Mouse (Mus musculus) heart, embryonic 11.5 days (tissue): Measurements from ENCODE around the gene Notch2. TPM values are rescaled to one million over a fixed set of nuclear protein-coding genes. Genes with fewer than 3 reads are reported as not detected.
A peak's percentile ranks its signal among the peaks of the same experiment; 100 is the strongest.

Experiments used
- ATAC-seq: fragments of 200-750 bp; cut with Nextera tagmentation; replicated peaks from 2 replicates; pipeline ENCODE4 v1.8.0; 2017; ENCODE audit warnings: moderate library complexity; ENCODE audit not compliant: insufficient number of reproducible peaks, low FRiP score, low TSS enrichment
- H3K27ac ChIP-seq: fragments of 300-500 bp; sonication (generic); 2 replicates; pipeline ENCODE4 v1.5.1; 2014; ENCODE audit warnings: mild to moderate bottlenecking, low read depth, low read length
- H3K27me3 ChIP-seq: fragments of 300-500 bp; sonication (generic); 2 replicates; pipeline ENCODE4 v1.6.1; 2014; ENCODE audit warnings: mild to moderate bottlenecking, low read length, mixed read lengths; ENCODE audit not compliant: control insufficient read depth, insufficient read depth
- H3K36me3 ChIP-seq: fragments of 300-500 bp; sonication (generic); 2 replicates; pipeline ENCODE4 v1.6.1; 2014; ENCODE audit warnings: mild to moderate bottlenecking, low read length, moderate library complexity, mixed read lengths; ENCODE audit not compliant: control insufficient read depth, insufficient read depth
- H3K4me1 ChIP-seq: fragments of 300-500 bp; sonication (generic); 2 replicates; pipeline ENCODE4 v1.6.1; 2014; ENCODE audit warnings: low read length; ENCODE audit not compliant: control insufficient read depth, insufficient read depth
- H3K4me2 ChIP-seq: fragments of 300-500 bp; sonication (generic); 2 replicates; pipeline ENCODE4 v1.6.1; 2014; ENCODE audit warnings: mild to moderate bottlenecking, moderate library complexity
- H3K4me3 ChIP-seq: fragments of 300-500 bp; sonication (generic); 2 replicates; pipeline ENCODE4 v1.5.1; 2014; ENCODE audit warnings: low read depth, low read length
- H3K9ac ChIP-seq: fragments of 300-500 bp; sonication (generic); 2 replicates; pipeline ENCODE4 v1.6.1; 2014; ENCODE audit warnings: mild to moderate bottlenecking, low read depth, low read length, moderate library complexity
- H3K9me3 ChIP-seq: fragments of 300-500 bp; sonication (generic); replicated peaks from 2 replicates; pipeline ENCODE4 v1.6.1; 2016; ENCODE audit warnings: low read length; ENCODE audit not compliant: control insufficient read depth
- WGBS: fragments of 180-500 bp; shearing (Covaris S2); extraction: QIAGEN DNeasy Blood & Tissue Kit; methylation state at CpG from one replicate; pipeline ENCODE4 v1.1.7; 2014; ENCODE audit not compliant: insufficient replicate concordance; 5-methylcytosine and 5-hydroxymethylcytosine counted together
- polyA plus RNA-seq: library from polyadenylated mRNA; unstranded; fragments of >200 nt; fragmentation: Nextera tagmentation; extraction: Ambion mirVana; gene quantifications from 2 replicates; pipeline ENCODE4 v1.2.1, GENCODE M21; 2014

Notch2 gene
- polyA plus RNA-seq, 1 experiment from 2014 or later: 12.5 TPM

DNA sequence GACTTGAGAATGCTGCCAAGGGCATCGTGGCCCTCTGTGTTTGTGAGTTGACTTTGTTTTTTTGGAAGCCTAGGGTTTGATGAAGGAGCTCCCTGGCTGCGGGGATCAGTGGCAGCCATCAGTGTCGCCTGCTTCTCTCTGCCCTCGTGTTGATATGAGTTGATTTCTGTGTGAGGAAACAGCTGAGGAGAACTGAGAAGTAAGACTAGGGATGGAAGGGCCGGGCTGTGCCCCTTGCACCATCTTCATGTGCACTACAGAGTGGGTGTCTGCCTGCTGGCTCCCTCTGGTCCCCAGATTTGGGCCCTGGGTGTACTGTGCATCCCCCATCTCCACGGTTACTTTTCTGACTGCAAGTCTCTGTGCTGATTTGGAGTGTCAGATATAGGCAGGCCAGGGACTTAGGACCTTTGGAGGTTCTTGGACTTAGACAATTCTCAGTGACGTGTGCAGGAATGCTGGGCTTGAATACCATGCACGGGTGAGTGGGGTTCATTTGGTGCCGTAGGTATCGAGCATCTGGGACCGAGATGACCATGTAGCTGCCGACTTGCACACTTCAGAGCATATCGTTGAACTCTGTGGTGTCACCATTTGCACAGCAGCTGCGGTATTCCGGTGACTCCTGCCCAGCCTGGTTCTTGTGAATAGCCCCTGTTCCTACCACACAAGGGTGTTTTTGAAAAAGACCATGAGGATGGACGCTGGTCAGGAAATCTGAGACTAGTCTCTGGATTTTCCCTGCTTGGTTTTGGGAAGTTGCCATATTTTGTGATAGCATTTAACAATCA lies 26.5 kb downstream of the Notch2 start:
- H3K4me2 ChIP-seq: no peak overlapping the region
- no peak overlapping the region for H3K27ac ChIP-seq
- no peak overlapping the region for H3K4me3 ChIP-seq

DNA sequence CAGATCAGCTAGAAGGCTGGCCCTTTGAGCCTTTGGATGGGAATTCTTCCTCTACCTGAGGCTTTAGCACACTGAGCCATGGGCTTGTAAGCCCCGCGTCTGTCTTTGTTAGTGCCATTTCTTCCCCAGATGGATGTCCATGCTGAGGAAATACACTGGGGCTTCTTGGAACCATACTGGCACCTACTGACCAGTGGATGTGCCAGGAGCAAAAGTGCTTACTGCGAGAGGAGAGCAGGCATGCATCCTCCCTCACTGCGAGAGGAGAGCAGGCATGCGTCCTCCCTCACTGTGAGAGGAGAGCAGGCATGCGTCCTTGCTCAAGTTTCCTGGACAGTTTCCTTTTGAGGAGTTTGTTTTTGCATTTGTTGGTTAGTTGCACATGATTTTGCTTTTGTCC lies 27.5 kb downstream of the Notch2 start:
- H3K27ac ChIP-seq: no peak overlapping the region
- 76% methylated on average over 6 of the region's 6 CpGs for WGBS
- H3K27me3 ChIP-seq: no peaks in the 10 kb centered on the region
- no peaks in the 10 kb centered on the region for H3K36me3 ChIP-seq
- H3K9me3 ChIP-seq: no peaks in the 10 kb centered on the region
- no peak overlapping the region for H3K4me2 ChIP-seq
- no peak overlapping the region for H3K9ac ChIP-seq
- H3K4me1 ChIP-seq: peaks cover 39% of the 10 kb centered on the region
- no peak for ATAC-seq
- H3K4me3 ChIP-seq: no peak overlapping the region

More for the DNA sequence above, 26.5 kb downstream of the Notch2 start:
- no peak for ATAC-seq
- 64% methylated on average over 16 of the region's 16 CpGs for WGBS
- Histone ChIP-seq H3K36me3 (no peaks in the 10 kb centered on the region), H3K27me3 (no peaks in the 10 kb centered on the region), H3K9ac (no peak overlapping the region), H3K9me3 (no peaks in the 10 kb centered on the region), H3K4me1 (peaks cover 42% of the 10 kb centered on the region)

DNA sequence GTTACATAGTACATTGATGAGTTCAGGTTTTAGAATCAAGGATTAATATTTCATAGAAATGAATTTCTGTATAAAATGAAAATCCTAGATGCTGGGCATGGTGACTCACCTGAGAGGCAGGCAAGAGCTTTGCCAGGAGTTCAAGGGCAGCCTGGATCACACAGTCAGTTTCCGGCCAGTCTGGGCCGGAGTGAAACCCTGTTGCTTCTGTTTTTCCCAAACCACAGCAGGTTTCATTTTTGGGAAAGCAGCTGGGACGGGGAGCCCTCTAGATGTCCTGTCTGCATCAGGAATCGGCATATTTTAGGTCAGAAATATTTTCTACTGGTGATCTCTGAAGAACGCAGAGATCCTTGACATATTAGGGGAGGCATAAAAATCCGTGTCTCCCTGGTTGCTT lies 29.0 kb downstream of the Notch2 start:
- H3K27ac ChIP-seq: peak overlapping the region; percentile 69; the same call in 1 of the 2 replicates
- no peak overlapping the region; the same call in 1 of the 2 replicates for H3K9ac ChIP-seq
- H3K4me2 ChIP-seq: peak overlapping the region; percentile 37
- H3K36me3 ChIP-seq: no peaks in the 10 kb centered on the region
- H3K4me3 ChIP-seq: no peak overlapping the region
- 71% methylated on average over 6 of the region's 6 CpGs for WGBS
- H3K27me3 ChIP-seq: no peaks in the 10 kb centered on the region
- ATAC-seq: no peak
- H3K9me3 ChIP-seq: no peaks in the 10 kb centered on the region
- H3K4me1 ChIP-seq: peaks cover 43% of the 10 kb centered on the region

DNA sequence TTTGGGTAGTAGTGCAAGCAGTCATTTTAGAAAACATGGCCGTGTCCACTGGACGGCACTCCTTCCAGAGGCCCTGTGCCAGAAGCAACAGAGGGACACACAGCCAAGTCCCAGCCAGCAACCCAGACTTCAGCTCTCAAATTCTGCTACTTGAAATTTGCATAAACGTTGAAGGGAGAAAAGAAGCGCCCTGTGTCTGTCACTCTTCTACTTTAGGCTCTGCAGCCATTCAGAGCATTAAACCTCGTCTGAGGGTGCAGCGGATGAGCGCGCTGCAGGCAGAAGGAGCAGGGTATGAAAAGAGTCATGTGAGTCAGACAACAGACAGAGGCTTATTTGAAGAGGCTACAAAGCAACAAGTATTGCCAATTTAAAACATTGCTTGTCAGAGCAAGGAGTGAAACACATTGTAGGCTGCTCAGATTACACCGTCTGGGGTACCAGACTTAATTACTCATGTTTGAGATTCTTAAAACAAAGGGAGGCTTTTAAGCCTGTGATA lies 29.7 kb downstream of the Notch2 start:
- Histone ChIP-seq H3K4me1 (peaks cover 45% of the 10 kb centered on the region), H3K27me3 (no peaks in the 10 kb centered on the region), H3K4me2 (peak overlapping the region; percentile 37), H3K9ac (peak overlapping the region; percentile 47; the same call in 1 of the 2 replicates), H3K36me3 (no peaks in the 10 kb centered on the region), H3K4me3 (no peak overlapping the region), H3K27ac (peak overlapping the region; percentile 69), H3K9me3 (no peaks in the 10 kb centered on the region)
- ATAC-seq: no peak
- WGBS: 22% methylated on average over 9 of the region's 9 CpGs

DNA sequence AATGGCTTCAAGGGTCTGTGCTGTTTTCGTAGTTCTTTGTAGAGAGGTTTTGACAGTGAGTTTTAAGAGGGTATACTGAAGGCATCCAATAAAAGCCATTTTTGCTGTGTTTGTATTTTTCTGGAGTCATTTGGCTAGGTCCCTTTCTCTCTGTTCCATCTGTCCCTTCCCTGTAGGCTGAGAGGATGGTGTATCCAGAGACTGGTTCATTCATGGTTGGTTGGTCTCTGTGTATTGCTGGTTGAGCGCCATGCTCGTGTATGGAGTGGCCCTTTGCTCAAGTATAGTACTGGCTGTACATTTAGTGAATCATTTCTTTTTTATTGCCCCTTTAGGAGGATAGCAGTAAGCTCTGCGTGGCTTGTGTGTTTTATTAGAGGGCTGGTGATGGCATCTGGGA lies 30.3 kb downstream of the Notch2 start:
- Histone ChIP-seq H3K36me3 (no peaks in the 10 kb centered on the region), H3K4me1 (peaks cover 45% of the 10 kb centered on the region), H3K27ac (peak overlapping the region; percentile 69), H3K4me2 (no peak overlapping the region), H3K27me3 (no peaks in the 10 kb centered on the region), H3K4me3 (no peak overlapping the region), H3K9me3 (no peaks in the 10 kb centered on the region), H3K9ac (no peak overlapping the region)
- WGBS: 82% methylated on average over 4 of the region's 4 CpGs
- no peak for ATAC-seq

DNA sequence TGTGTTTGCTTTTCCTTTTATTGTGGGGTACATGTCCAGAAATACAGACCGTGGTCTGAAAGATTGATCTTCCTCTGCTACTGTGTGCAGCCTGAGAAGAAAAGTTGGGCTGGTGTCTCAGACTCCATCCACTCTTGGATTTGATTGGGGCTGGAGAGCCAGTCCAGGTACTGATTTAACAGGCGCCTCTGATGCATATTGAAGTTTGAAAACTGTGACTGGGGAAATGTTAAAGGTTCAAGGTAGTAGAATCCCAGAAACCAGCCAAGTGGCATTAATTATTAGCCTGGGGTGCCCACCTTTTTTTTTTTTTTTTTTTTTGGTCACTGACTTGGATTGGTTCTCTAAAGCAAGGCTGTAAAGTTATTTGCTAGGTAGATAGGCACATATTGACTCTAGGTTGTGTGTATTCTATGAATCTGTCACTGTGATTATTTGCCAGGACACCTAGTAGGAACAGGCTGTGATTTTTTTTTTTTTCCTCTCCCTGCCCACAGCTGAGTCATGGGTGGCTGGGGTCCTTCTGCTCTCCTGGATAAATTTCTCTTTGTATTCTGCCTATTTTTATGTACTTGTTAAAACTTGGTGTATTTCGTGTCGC lies 31.5 kb downstream of the Notch2 start:
- Histone ChIP-seq H3K27me3 (no peaks in the 10 kb centered on the region), H3K9me3 (no peaks in the 10 kb centered on the region), H3K9ac (no peak overlapping the region), H3K4me2 (no peak overlapping the region), H3K27ac (no peak overlapping the region), H3K4me1 (peaks cover 39% of the 10 kb centered on the region), H3K4me3 (no peak overlapping the region), H3K36me3 (no peaks in the 10 kb centered on the region)
- 83% methylated on average over 4 of the region's 4 CpGs for WGBS
- no peak for ATAC-seq

DNA sequence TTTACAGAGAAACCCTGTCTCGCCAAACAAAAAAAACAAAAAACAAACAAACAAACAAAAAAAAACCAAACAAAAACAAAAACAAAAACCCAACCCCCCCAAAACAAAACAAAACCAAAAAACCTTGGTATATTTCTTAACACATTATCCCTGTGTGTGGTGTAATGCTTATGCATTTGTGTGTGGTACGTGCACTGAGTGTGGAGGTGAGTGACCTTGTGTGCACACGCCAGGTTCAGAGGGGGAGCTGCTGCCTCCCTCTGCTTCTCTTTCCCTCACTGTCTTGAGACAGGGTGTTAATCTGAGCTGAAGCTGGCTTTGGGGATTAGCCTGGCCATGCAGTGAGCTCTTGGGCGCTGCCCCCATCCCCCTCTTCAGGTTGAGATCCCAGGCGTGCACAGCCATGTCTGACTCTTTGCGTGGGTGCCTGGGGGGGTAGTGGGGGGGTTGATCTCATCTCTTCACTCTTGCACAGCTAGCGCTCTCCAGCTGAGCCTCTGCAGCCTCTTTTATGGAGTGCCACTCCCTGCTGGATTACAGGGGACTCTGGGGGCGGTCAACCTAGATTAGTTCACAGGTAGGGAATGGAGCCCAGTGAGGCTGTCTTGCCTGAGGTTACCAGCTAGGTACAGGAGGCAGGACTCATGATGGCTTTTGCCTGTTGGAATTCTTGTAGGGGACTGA lies 32.3 kb downstream of the Notch2 start:
- no peak overlapping the region for H3K4me2 ChIP-seq
- WGBS: 48% methylated on average over 8 of the region's 8 CpGs
- H3K9me3 ChIP-seq: no peaks in the 10 kb centered on the region
- no peak for ATAC-seq
- peaks cover 36% of the 10 kb centered on the region for H3K4me1 ChIP-seq
- 0 out of 2 replicates have a peak overlapping the region, but pooled peaks have one; percentile 1 for H3K27ac ChIP-seq
- H3K9ac ChIP-seq: no peak overlapping the region
- H3K4me3 ChIP-seq: no peak overlapping the region
- no peaks in the 10 kb centered on the region for H3K36me3 ChIP-seq
- H3K27me3 ChIP-seq: no peaks in the 10 kb centered on the region

DNA sequence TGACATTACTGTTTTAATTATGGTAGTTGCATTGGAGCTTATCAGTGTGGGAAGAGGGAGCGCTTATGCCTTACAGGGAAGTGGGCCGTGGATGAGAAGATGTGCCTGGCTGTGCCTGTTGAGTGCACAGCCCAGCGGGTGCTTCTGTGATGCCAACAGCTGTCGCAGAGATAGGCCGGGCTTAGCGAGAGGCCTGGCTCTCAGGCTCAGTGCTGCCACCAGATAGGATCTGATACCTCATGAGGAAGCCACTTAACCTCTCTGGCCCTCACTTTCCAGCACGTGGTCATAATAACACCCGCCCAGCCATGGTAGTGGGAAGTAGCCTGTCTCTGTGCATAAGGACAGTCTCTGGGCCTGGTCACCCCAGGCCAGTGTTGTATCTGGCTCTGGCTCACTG lies 33.0 kb downstream of the Notch2 start:
- Histone ChIP-seq H3K27me3 (no peaks in the 10 kb centered on the region), H3K27ac (peak overlapping the region; percentile 1; the same call in 1 of the 2 replicates), H3K4me3 (no peak overlapping the region), H3K4me1 (peaks cover 32% of the 10 kb centered on the region), H3K36me3 (no peaks in the 10 kb centered on the region), H3K4me2 (no peak overlapping the region), H3K9ac (no peak overlapping the region), H3K9me3 (no peaks in the 10 kb centered on the region)
- 24% methylated on average over 8 of the region's 8 CpGs for WGBS
- peak; percentile 39; the same call in 1 of the 2 replicates for ATAC-seq
